22 mouse cellular contexts compared by ENCODE assay signal in genomic region chr12:9345359-9345758, GRCm38 (mm10).
A peak's percentile ranks its signal among the peaks of the same experiment; 100 is the strongest.
DNase-seq lines count a peak whose midpoint lies in the region; ATAC-seq lines count a peak whose summit lies in the region.
"Had no signal": no experiment of that assay in that cellular context is flagged by ENCODE, and none has a peak within 500 bp of the region (broad histone marks: within the 10 kb centered on the region; RNA-seq: fewer than 3 reads in every experiment).

No protein-coding gene starts in this region.

- no peak overlapping the region for H3K4me2 ChIP-seq in embryonic facial prominence, embryonic 12.5 days (replicated peaks)
- no peak overlapping the region for H3K4me2 ChIP-seq in limb, embryonic 12.5 days
- H3K4me2 ChIP-seq in kidney, embryonic 15.5 days: no peak overlapping the region
- no peak overlapping the region for H3K4me2 ChIP-seq in forebrain, embryonic 16.5 days (ENCODE audit: low read length)
- H3K4me2 ChIP-seq: forebrain, embryonic 12.5 days; forebrain, embryonic 15.5 days; heart, embryonic 11.5 days; hindbrain, embryonic 12.5 days; hindbrain, embryonic 15.5 days had no signal

- H3K4me3 ChIP-seq in embryonic facial prominence, embryonic 12.5 days: no peak overlapping the region
- no peak overlapping the region for H3K4me3 ChIP-seq in limb, embryonic 12.5 days (replicated peaks)
- no peak overlapping the region for H3K4me3 ChIP-seq in kidney, embryonic 15.5 days (replicated peaks)
- H3K4me3 ChIP-seq in forebrain, embryonic 16.5 days (replicated peaks; ENCODE audit: low read length): no peak overlapping the region
- H3K4me3 ChIP-seq: erythroblast, embryonic 14.5 days; forebrain, embryonic 12.5 days; forebrain, embryonic 15.5 days; hindbrain, embryonic 12.5 days; hindbrain, embryonic 15.5 days had no signal

- no peaks in the 10 kb centered on the region for H3K36me3 ChIP-seq in embryonic facial prominence, embryonic 12.5 days
- H3K36me3 ChIP-seq in limb, embryonic 12.5 days: no peaks in the 10 kb centered on the region
- no peaks in the 10 kb centered on the region for H3K36me3 ChIP-seq in kidney, embryonic 15.5 days
- H3K36me3 ChIP-seq in forebrain, embryonic 16.5 days (ENCODE audit: control insufficient read depth, insufficient read depth): no peaks in the 10 kb centered on the region
- H3K36me3 ChIP-seq: forebrain, embryonic 12.5 days; forebrain, embryonic 15.5 days; hindbrain, embryonic 12.5 days; hindbrain, embryonic 15.5 days had no signal

- H3K27me3 ChIP-seq in embryonic facial prominence, embryonic 12.5 days: no peaks in the 10 kb centered on the region
- no peaks in the 10 kb centered on the region for H3K27me3 ChIP-seq in limb, embryonic 12.5 days
- no peaks in the 10 kb centered on the region for H3K27me3 ChIP-seq in kidney, embryonic 15.5 days
- H3K27me3 ChIP-seq in forebrain, embryonic 16.5 days (replicated peaks; ENCODE audit: control insufficient read depth, insufficient read depth, low read length): no peaks in the 10 kb centered on the region
- H3K27me3 ChIP-seq: forebrain, embryonic 12.5 days; forebrain, embryonic 15.5 days; hindbrain, embryonic 12.5 days; hindbrain, embryonic 15.5 days had no signal

- peak; percentile 59 for DNase-seq in embryo, embryonic 10.5 days (ENCODE audit: low spot score)
- peak; percentile 50 for DNase-seq in embryo, embryonic 11 days
- DNase-seq in thymus, postnatal 4 days: no peak
- DNase-seq in urinary bladder, postnatal 36 days (ENCODE audit: low spot score in 2 of 2): no peak
- DNase-seq: adrenal gland, adult 8-10 months; adrenal gland, postnatal 25 days; cerebellum, adult 18-20 months; cerebellum, adult 9-10 months; cerebellum, postnatal 14 days; gastrocnemius, postnatal 10 days; heart, adult 11 months had no signal

- ATAC-seq in embryonic facial prominence, embryonic 12.5 days (ENCODE audit: insufficient number of reproducible peaks, insufficient read depth, low FRiP score, low TSS enrichment): peak; percentile 56; the same call in 1 of the 2 replicates
- ATAC-seq in limb, embryonic 12.5 days (ENCODE audit: insufficient number of reproducible peaks, insufficient read depth, low FRiP score, low TSS enrichment, low read depth): no peak
- no peak for ATAC-seq in kidney, embryonic 15.5 days (replicated peaks; ENCODE audit: low FRiP score)
- no peak for ATAC-seq in forebrain, embryonic 16.5 days
- ATAC-seq: activated CD4-positive, CD25-positive, alpha-beta regulatory T cell, adult 4 months; forebrain, embryonic 15.5 days had no signal

- WGBS in embryonic facial prominence, embryonic 12.5 days: 17% methylated on average over 1 of the region's 1 CpGs
- WGBS in limb, embryonic 12.5 days: 29% methylated on average over 1 of the region's 1 CpGs
- 32% methylated on average over 1 of the region's 1 CpGs for WGBS in kidney, embryonic 15.5 days
- WGBS in forebrain, embryonic 16.5 days: 86% methylated on average over 1 of the region's 1 CpGs

- no peaks in the 10 kb centered on the region for H3K9me3 ChIP-seq in embryonic facial prominence, embryonic 12.5 days
- H3K9me3 ChIP-seq in limb, embryonic 12.5 days: no peaks in the 10 kb centered on the region
- H3K9me3 ChIP-seq in kidney, embryonic 15.5 days (replicated peaks): no peaks in the 10 kb centered on the region
- no peaks in the 10 kb centered on the region for H3K9me3 ChIP-seq in forebrain, embryonic 16.5 days (ENCODE audit: control insufficient read depth, low read length)
- H3K9me3 ChIP-seq: forebrain, embryonic 12.5 days; forebrain, embryonic 15.5 days; hindbrain, embryonic 12.5 days; hindbrain, embryonic 15.5 days had no signal

- H3K27ac ChIP-seq in embryonic facial prominence, embryonic 12.5 days: peak overlapping the region; percentile 60; the same call in 1 of the 2 replicates
- peak overlapping the region; percentile 1; the same call in 1 of the 2 replicates for H3K27ac ChIP-seq in limb, embryonic 12.5 days
- H3K27ac ChIP-seq in kidney, embryonic 15.5 days: no peak overlapping the region
- H3K27ac ChIP-seq in forebrain, embryonic 16.5 days (ENCODE audit: low read length): no peak overlapping the region
- H3K27ac ChIP-seq: forebrain, embryonic 12.5 days; forebrain, embryonic 15.5 days; hindbrain, embryonic 12.5 days; hindbrain, embryonic 15.5 days had no signal

- H3K9ac ChIP-seq in embryonic facial prominence, embryonic 12.5 days: no peak overlapping the region
- no peak overlapping the region for H3K9ac ChIP-seq in limb, embryonic 12.5 days (replicated peaks)
- no peak overlapping the region for H3K9ac ChIP-seq in kidney, embryonic 15.5 days
- H3K9ac ChIP-seq in forebrain, embryonic 16.5 days (replicated peaks; ENCODE audit: low read depth, low read length): no peak overlapping the region
- H3K9ac ChIP-seq: forebrain, embryonic 12.5 days; forebrain, embryonic 15.5 days; hindbrain, embryonic 12.5 days; hindbrain, embryonic 15.5 days had no signal

- H3K4me1 ChIP-seq in embryonic facial prominence, embryonic 12.5 days: peaks cover 29% of the 10 kb centered on the region
- peaks cover 28% of the 10 kb centered on the region for H3K4me1 ChIP-seq in limb, embryonic 12.5 days (replicated peaks)
- no peaks in the 10 kb centered on the region for H3K4me1 ChIP-seq in kidney, embryonic 15.5 days
- no peaks in the 10 kb centered on the region for H3K4me1 ChIP-seq in forebrain, embryonic 16.5 days (replicated peaks; ENCODE audit: control insufficient read depth, insufficient read depth, low read length)
- H3K4me1 ChIP-seq: forebrain, embryonic 12.5 days; forebrain, embryonic 15.5 days; hindbrain, embryonic 12.5 days; hindbrain, embryonic 15.5 days had no signal

Comparison
In these comparisons a context has a peak if more than half of its experiments do, and no peak if none do; other contexts are left out.
1. DNase-seq: peak in embryo, embryonic 10.5 days (single experiment) and embryo, embryonic 11 days (single experiment); none in thymus, postnatal 4 days (single experiment) and urinary bladder, postnatal 36 days (0 of 2).
2. H3K27ac ChIP-seq: peak in embryonic facial prominence, embryonic 12.5 days (single experiment) and limb, embryonic 12.5 days (single experiment); none in kidney, embryonic 15.5 days (single experiment) and forebrain, embryonic 16.5 days (single experiment).